Mouse (Mus musculus): Measurements from ENCODE around the gene Ccs. TPM values are rescaled to one million over a fixed set of nuclear protein-coding genes. Genes with fewer than 3 reads are reported as not detected.
"Not testable (repeated sequence)": the region's sequence is repeated elsewhere in the genome, so short reads cannot be mapped to it uniquely, and the experiment has no call there.

Gene Ccs
- polyA plus RNA-seq, 1 experiment from 2014 or later, result 47.2 TPM

- peaks cover 40% of the 10 kb centered on the region for H3K36me3 ChIP-seq (replicated peaks)
- no peak overlapping the region for H3K27ac ChIP-seq
- WGBS, result 58% methylated on average over 16 of the region's 16 CpGs
- H3K9me3 ChIP-seq, result no peaks in the 10 kb centered on the region
- H3K4me1 ChIP-seq, result peaks cover 8% of the 10 kb centered on the region
- no peak for DNase-seq (ENCODE audit: extremely low spot score, low spot score)
- H3K27me3 ChIP-seq (ENCODE audit: poor library complexity, severe bottlenecking), result no peaks in the 10 kb centered on the region
- no peak overlapping the region for H3K4me3 ChIP-seq
Measured at GRCm38 (mm10) chr19:4828444-4829114, 10.6 kb downstream of the Ccs start.

GRCm38 (mm10) chr19:4820678-4821303 lies 18.3 kb downstream of the Ccs start:
- Histone ChIP-seq H3K4me3 (no peak overlapping the region), H3K27me3 (ENCODE audit: poor library complexity, severe bottlenecking) (no peaks in the 10 kb centered on the region; the same call in 1 of the 2 replicates), H3K9me3 (peaks cover under 1% of the 10 kb centered on the region; the same call in 1 of the 2 replicates), H3K27ac (no peak overlapping the region), H3K36me3 (replicated peaks) (peaks cover 16% of the 10 kb centered on the region), H3K4me1 (no peaks in the 10 kb centered on the region)
- no peak for DNase-seq (ENCODE audit: extremely low spot score, low spot score)
- WGBS, result 91% methylated on average over 5 of the region's 5 CpGs

DNA sequence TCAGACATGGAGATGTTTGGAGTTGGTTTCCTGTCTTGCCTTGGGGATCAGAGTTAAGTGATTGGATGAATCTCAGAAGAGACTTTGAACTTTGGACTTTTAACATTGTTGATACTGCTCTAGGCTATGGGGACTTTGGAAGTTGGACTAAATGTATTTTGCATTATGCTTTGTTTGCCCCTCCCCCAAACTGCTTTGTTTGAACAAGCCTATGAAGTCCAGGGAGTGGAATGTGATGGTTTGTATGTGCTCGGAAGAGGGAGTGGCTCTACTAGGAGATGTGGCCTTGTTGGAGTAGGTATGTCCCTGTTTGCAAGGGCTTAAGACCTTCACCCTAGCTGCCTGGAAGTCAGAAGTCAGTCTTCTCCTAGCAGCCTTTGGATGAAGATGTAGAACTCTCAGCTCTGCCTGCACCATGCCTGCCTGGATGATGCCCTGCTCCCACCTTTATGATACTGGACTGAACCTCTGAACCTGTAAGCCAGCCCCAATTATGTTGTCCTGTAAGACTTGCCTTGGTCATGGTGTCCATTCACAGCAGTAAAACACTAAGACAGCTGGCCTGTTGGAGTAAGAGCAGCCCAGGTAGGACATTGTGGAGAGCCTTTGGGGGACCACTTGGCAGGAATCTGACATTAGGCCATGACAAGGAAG lies 21.8 kb downstream of the Ccs start:
- no peak for DNase-seq (ENCODE audit: extremely low spot score, low spot score)
- H3K27me3 ChIP-seq (ENCODE audit: poor library complexity, severe bottlenecking), result no peaks in the 10 kb centered on the region; the same call in 1 of the 2 replicates
- H3K4me1 ChIP-seq, result 0 out of 2 replicates have a peak, but pooled peaks cover 1% of the 10 kb centered on the region
- no peaks in the 10 kb centered on the region for H3K36me3 ChIP-seq (replicated peaks)
- no peak overlapping the region for H3K27ac ChIP-seq
- no peak overlapping the region for H3K4me3 ChIP-seq
- H3K9me3 ChIP-seq, result peaks cover 6% of the 10 kb centered on the region; the same call in 1 of the 2 replicates
- 86% methylated on average over 1 of the region's 1 CpGs for WGBS

DNA sequence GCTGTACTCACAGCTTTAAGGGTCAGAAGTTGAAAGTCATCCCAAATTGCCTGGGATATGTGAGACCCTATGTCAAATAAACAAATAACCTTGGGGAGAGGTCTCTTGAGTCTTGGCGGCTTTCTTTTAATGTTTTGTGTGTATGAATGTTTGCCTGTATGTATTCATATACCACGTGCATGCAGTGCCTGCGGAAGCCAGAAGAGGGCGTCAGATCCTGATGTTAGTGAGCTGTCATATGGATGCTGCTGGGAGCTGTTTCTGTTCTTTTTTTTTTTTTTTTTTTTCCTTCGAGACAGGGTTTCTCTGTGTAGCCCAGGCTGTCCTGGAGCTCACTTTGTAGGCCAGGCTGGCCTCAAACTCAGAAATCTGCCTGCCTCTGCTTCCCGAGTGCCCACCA lies 26.1 kb downstream of the Ccs start:
- DNase-seq (ENCODE audit: extremely low spot score, low spot score), result no peak
- Histone ChIP-seq H3K27me3 (ENCODE audit: poor library complexity, severe bottlenecking) (no peaks in the 10 kb centered on the region; the same call in 1 of the 2 replicates), H3K4me1 (peaks cover 26% of the 10 kb centered on the region), H3K36me3 (replicated peaks) (peaks cover 1% of the 10 kb centered on the region; the same call in 1 of the 2 replicates), H3K9me3 (peaks cover 6% of the 10 kb centered on the region; the same call in 1 of the 2 replicates), H3K4me3 (no peak overlapping the region), H3K27ac (no peak overlapping the region)
- WGBS, result 75% methylated on average over 6 of the region's 6 CpGs

DNA sequence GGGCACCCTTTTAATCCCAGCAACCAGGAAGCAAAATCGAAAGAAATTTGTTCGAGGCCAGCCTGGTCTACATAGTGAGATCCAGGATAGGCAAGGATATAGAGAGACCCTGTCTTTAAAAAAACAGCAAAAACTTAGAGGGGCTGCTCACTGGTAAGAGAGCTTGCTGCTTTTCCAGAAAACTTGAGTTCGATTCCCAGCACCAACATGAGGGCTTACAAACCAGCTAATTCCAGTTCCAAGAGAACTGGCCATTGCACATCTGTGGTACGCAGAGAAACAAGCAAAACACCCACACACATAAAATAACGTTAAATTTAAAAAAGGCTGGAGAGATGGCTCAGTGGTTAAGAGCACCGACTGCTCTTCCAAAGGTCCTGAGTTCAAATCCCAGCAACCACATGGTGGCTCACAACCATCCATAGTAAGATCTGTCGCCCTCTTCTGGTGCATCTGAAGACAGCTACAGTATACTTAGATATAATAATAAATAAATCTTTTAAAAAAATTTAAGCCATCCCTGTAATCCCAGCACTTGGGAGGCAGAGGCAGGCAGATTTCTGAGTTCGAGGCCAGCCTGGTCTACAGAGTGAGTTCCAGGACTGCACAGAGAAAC lies 26.7 kb downstream of the Ccs start:
- H3K27me3 ChIP-seq (ENCODE audit: poor library complexity, severe bottlenecking); H3K36me3 ChIP-seq (replicated peaks); DNase-seq (ENCODE audit: extremely low spot score, low spot score); H3K9me3 ChIP-seq: not testable (repeated sequence)
- Histone ChIP-seq H3K4me1 (peaks cover 27% of the 10 kb centered on the region), H3K27ac (peak overlapping the region; percentile 95), H3K4me3 (peak overlapping the region; percentile 76)
- WGBS, result 76% methylated on average over 8 of the region's 8 CpGs

DNA sequence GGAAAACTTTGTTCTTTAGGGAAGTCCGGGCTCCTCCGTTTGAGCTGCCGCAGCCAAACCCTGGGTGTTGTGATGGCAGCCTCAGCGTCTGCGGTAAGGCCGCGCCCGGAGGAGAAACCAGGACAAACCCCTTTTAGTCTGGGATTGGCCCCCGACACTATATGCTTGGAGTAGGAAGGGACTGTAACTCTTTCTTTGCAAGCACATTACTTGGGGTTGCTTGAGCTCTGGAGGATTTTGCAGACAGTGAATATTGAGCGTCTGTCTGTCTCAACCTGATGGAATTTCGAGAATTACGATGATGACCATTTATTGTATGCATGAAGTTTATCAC lies 27.3 kb downstream of the Ccs start:
- peak overlapping the region; percentile 95 for H3K27ac ChIP-seq
- H3K36me3 ChIP-seq (replicated peaks), result peaks cover 12% of the 10 kb centered on the region
- peak overlapping the region; percentile 76 for H3K4me3 ChIP-seq
- H3K9me3 ChIP-seq, result peaks cover 6% of the 10 kb centered on the region; the same call in 1 of the 2 replicates
- peaks cover 27% of the 10 kb centered on the region for H3K4me1 ChIP-seq
- no peak for DNase-seq (ENCODE audit: extremely low spot score, low spot score)
- H3K27me3 ChIP-seq (ENCODE audit: poor library complexity, severe bottlenecking), result no peaks in the 10 kb centered on the region
- WGBS, result 7% methylated on average over 12 of the region's 12 CpGs

DNA sequence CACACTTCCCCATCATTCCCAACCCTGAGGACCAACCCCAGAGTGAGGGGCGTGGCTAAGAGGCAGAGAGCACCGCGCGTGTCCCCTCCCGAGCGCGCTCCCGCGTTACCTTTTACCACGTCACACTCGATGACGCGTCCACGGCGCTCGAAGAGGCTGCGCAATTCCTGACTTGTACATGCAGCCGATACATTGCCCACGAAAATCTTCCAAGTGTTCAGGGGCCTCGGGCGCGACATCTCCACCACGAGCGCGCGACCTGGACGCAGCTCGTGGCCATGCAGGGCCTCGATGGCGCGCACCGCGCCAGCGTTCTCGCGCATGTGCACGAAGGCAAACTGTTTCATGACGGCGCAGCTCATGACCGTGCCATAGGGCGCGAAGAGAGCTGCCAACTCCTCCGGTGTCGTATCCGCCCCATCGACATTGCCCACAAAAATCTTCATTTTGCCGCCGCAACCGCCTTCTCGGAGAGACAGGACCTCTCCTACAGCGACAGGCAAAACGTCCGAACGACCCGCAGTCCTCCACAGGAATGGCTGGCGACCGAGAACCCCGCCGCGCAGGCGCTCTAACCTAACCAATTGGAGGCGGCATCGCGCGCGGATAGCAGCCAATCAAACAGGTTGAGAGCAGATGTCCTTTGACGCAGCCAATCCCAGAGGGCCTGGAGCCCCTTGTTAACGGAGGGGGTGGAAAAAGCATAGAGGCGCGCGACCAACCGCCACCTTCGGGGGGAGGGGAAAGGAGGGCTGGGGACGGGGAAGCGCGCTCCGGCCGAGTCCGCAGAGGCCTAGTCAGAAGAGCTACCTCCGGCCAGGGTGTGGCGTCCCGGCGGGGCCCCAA lies 27.8 kb downstream of the Ccs start, which contains the start of the genes Gm21992 and Rbm14:
TSS of gene Gm21992 (minus strand) at position 550 of the 846 bp plus-strand sequence.
TSS of gene Rbm14 (minus strand) at position 572 of the 846 bp plus-strand sequence.
- DNase-seq (ENCODE audit: extremely low spot score, low spot score), result peak; percentile 99
- H3K4me1 ChIP-seq, result peaks cover 27% of the 10 kb centered on the region
- WGBS, result under 1% methylated on average over 83 of the region's 83 CpGs
- H3K36me3 ChIP-seq (replicated peaks), result peaks cover 17% of the 10 kb centered on the region
- H3K27ac ChIP-seq, result peak within 1 kb of the TSS; percentile 95
- no peaks in the 10 kb centered on the region for H3K27me3 ChIP-seq (ENCODE audit: poor library complexity, severe bottlenecking)
- H3K9me3 ChIP-seq, result peaks cover 6% of the 10 kb centered on the region; the same call in 1 of the 2 replicates
- H3K4me3 ChIP-seq, result peak within 1 kb of the TSS; percentile 76

DNA sequence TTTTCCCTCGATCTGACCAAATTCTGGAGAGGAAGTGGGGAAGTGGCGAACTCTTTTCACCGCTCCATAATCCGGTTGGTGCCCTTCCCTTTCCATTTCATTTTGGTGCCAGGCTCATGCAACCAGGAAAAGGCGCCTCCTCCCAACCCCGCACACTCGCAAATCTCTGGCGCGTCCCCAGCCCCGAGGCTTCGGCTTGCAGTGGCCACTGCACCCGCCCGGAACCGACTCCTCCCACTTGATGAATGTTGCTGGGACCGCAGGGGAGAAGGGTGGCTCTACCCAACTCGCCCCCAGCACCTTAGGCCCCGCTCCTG lies 28.4 kb downstream of the Ccs start:
- under 1% methylated on average over 17 of the region's 17 CpGs for WGBS
- peaks cover 23% of the 10 kb centered on the region for H3K36me3 ChIP-seq (replicated peaks)
- DNase-seq (ENCODE audit: extremely low spot score, low spot score), result no peak
- peaks cover 27% of the 10 kb centered on the region for H3K4me1 ChIP-seq
- no peaks in the 10 kb centered on the region for H3K27me3 ChIP-seq (ENCODE audit: poor library complexity, severe bottlenecking)
- peaks cover 5% of the 10 kb centered on the region; the same call in 1 of the 2 replicates for H3K9me3 ChIP-seq
- H3K4me3 ChIP-seq, result peak overlapping the region; percentile 76
- peak overlapping the region; percentile 95 for H3K27ac ChIP-seq

DNA sequence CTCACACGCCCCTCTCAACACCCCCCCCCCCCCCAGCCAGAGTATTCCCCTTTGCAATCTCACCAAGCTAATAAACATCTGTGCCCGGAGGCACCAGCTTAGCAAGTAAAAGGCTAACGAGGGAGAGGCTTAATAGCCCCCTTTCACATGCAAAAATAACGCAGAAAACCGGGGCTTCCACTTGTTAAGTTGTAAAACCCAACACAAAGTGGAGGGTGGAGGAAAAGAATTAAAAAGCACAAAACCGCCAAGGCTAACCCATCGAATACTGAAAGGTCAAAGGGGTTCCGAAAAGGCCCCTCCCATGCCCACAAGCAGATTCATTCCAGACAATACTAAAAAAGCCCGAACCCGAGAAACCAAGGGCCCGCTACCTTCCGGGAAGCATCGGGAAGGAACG lies 28.8 kb downstream of the Ccs start:
- DNase-seq (ENCODE audit: extremely low spot score, low spot score), result no peak
- Histone ChIP-seq H3K36me3 (replicated peaks) (peaks cover 24% of the 10 kb centered on the region), H3K4me1 (peaks cover 27% of the 10 kb centered on the region), H3K27me3 (ENCODE audit: poor library complexity, severe bottlenecking) (no peaks in the 10 kb centered on the region), H3K9me3 (peaks cover under 1% of the 10 kb centered on the region; the same call in 1 of the 2 replicates), H3K4me3 (peak overlapping the region; percentile 76), H3K27ac (peak overlapping the region; percentile 95)
- WGBS, result 0% methylated on average over 14 of the region's 14 CpGs

GRCm38 (mm10) chr19:4803283-4803682 lies 35.8 kb downstream of the Ccs start:
- DNase-seq (ENCODE audit: extremely low spot score, low spot score), result no peak
- Histone ChIP-seq H3K27me3 (ENCODE audit: poor library complexity, severe bottlenecking) (no peaks in the 10 kb centered on the region), H3K4me1 (peaks cover 4% of the 10 kb centered on the region), H3K9me3 (no peaks in the 10 kb centered on the region), H3K4me3 (no peak overlapping the region), H3K36me3 (replicated peaks) (peaks cover 90% of the 10 kb centered on the region), H3K27ac (no peak overlapping the region)
- WGBS, result 90% methylated on average over 10 of the region's 10 CpGs

- no peak overlapping the region for H3K4me3 ChIP-seq
- WGBS, result 96% methylated on average over 7 of the region's 7 CpGs
- no peak overlapping the region for H3K27ac ChIP-seq
- no peaks in the 10 kb centered on the region for H3K4me1 ChIP-seq
- no peak for DNase-seq (ENCODE audit: extremely low spot score, low spot score)
- H3K27me3 ChIP-seq (ENCODE audit: poor library complexity, severe bottlenecking), result no peaks in the 10 kb centered on the region
- no peaks in the 10 kb centered on the region for H3K9me3 ChIP-seq
- H3K36me3 ChIP-seq (replicated peaks), result peaks cover 92% of the 10 kb centered on the region
Measured at GRCm38 (mm10) chr19:4802691-4803091, 36.4 kb downstream of the Ccs start.

DNA sequence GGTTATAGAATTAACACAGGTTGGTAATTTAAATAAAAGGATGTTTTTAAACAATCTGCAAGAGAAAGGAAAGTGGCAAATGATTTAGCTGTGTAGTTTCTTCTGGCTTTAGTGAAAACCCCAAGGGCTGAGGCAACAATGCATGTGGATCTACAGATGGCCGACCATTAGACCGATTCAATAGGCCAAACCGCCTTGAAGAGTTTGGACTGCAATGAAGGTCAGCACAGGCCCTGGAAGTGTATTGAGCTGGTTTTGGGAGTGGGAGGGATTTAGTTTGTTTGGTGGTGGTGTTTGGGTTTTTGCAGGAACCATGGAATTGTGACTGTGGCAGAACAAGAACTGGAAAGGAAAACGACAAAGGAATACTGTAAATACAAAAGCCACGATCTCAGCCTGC lies 40.0 kb downstream of the Ccs start:
- 92% methylated on average over 5 of the region's 5 CpGs for WGBS
- H3K4me1 ChIP-seq, result peaks cover 12% of the 10 kb centered on the region
- H3K27ac ChIP-seq, result no peak overlapping the region
- H3K9me3 ChIP-seq, result no peaks in the 10 kb centered on the region
- no peak for DNase-seq (ENCODE audit: extremely low spot score, low spot score)
- H3K27me3 ChIP-seq (ENCODE audit: poor library complexity, severe bottlenecking), result no peaks in the 10 kb centered on the region
- H3K4me3 ChIP-seq, result no peak overlapping the region
- H3K36me3 ChIP-seq (replicated peaks), result peaks cover 80% of the 10 kb centered on the region

All from forebrain, embryonic 10.5 days (tissue).